Mouse (Mus musculus): ENCODE measurements around the gene 4930572O03Rik.
"Not testable (repeated sequence)": the region's sequence is repeated elsewhere in the genome, so short reads cannot be mapped to it uniquely, and the experiment has no call there.

- not testable (repeated sequence) for TF ChIP-seq POLR2A (IDR thresholded peaks at IDR 0.05; ENCODE audit: low read depth, low read length); CTCF (IDR thresholded peaks at IDR 0.05; ENCODE audit: borderline replicate concordance, insufficient read depth, low read length)
Observed at GRCm38 (mm10) chr5:15697719-15698118, 40.9 kb upstream of the 4930572O03Rik start.

Measured in embryonic fibroblast, embryonic 13.5 days (primary cell).